Mouse (Mus musculus): ENCODE results near the gene Lce3c. TPM values are rescaled to one million over a fixed set of nuclear protein-coding genes. Genes with fewer than 3 reads are reported as not detected.

Lce3c gene
- polyA plus RNA-seq, 1 experiment from 2014 or later: not detected

DNA sequence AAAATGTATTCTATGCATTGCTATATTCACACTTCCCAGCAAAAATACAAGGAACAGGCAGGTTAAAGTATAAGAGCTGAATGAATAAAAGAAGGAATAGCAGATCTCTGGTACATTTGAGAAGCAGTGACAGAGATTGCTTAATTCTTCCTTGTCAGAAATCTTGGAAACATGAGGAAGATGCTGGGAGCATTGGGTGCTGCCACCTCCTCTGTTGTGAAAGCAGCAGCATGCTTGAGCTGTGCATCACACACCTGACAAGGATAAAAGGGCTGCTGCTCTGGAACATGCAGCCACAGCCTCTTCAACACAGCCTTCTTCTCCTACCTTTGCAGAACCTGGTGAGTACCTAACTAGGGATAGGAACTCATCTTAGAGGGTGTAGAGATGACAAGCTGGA, 47.6 kb downstream of the Lce3c start, which contains the start of gene Lce3f:
Lce3f (plus strand) TSS at position 301 of the 400 bp plus-strand sequence.
- Histone ChIP-seq H3K4me2 (no peak within 1 kb of the TSS), H3K27me3 (replicated peaks) (no peaks in the 10 kb centered on the region), H3K27ac (ENCODE audit: poor library complexity, severe bottlenecking) (no peak within 1 kb of the TSS), H3K9me3 (replicated peaks) (no peaks in the 10 kb centered on the region), H3K36me3 (no peaks in the 10 kb centered on the region), H3K4me3 (no peak within 1 kb of the TSS), H3K4me1 (replicated peaks) (no peaks in the 10 kb centered on the region), H3K9ac (no peak within 1 kb of the TSS)
- ATAC-seq (ENCODE audit: insufficient number of reproducible peaks, low FRiP score): no peak

Other genes with a start within 250 kb of the Lce3c start
- gene Lce1e, start 235.4 kb upstream of the Lce3c start, polyA plus RNA-seq (2016; fragmentation: Nextera tagmentation; extraction: Ambion mirVana): not detected in 2 replicates
- not detected in 2 replicates for gene Lce1f, start 224.1 kb upstream of the Lce3c start, polyA plus RNA-seq (2016; fragmentation: Nextera tagmentation; extraction: Ambion mirVana)
- gene Gm38119, start 205.4 kb upstream of the Lce3c start, polyA plus RNA-seq (2016; fragmentation: Nextera tagmentation; extraction: Ambion mirVana): not detected in 2 replicates
- not detected in 2 replicates for gene Lce1g, start 192.1 kb upstream of the Lce3c start, polyA plus RNA-seq (2016; fragmentation: Nextera tagmentation; extraction: Ambion mirVana)
- gene Lce1h, start 179.4 kb upstream of the Lce3c start, polyA plus RNA-seq (2016; fragmentation: Nextera tagmentation; extraction: Ambion mirVana): not detected in 2 replicates
- not detected in 2 replicates for gene Lce1i, start 165.6 kb upstream of the Lce3c start, polyA plus RNA-seq (2016; fragmentation: Nextera tagmentation; extraction: Ambion mirVana)
- not detected in 2 replicates for gene Lce1j, start 154.0 kb upstream of the Lce3c start, polyA plus RNA-seq (2016; fragmentation: Nextera tagmentation; extraction: Ambion mirVana)
- not detected in 2 replicates for gene Lce1k, start 136.6 kb upstream of the Lce3c start, polyA plus RNA-seq (2016; fragmentation: Nextera tagmentation; extraction: Ambion mirVana)
- gene Kprp, start 117.2 kb upstream of the Lce3c start, polyA plus RNA-seq (2016; fragmentation: Nextera tagmentation; extraction: Ambion mirVana): not detected in 2 replicates
- not detected in 2 replicates for gene Lce1l, start 93.2 kb upstream of the Lce3c start, polyA plus RNA-seq (2016; fragmentation: Nextera tagmentation; extraction: Ambion mirVana)
- gene 2310050C09Rik, start 74.3 kb upstream of the Lce3c start, polyA plus RNA-seq (2016; fragmentation: Nextera tagmentation; extraction: Ambion mirVana): not detected in 2 replicates
- not detected in 2 replicates for gene Lce3a, start 18.3 kb upstream of the Lce3c start, polyA plus RNA-seq (2016; fragmentation: Nextera tagmentation; extraction: Ambion mirVana)
- not detected in 2 replicates for gene Lce3b, start 11.5 kb upstream of the Lce3c start, polyA plus RNA-seq (2016; fragmentation: Nextera tagmentation; extraction: Ambion mirVana)
- gene Lce3d, start 12.9 kb downstream of the Lce3c start, polyA plus RNA-seq (2016; fragmentation: Nextera tagmentation; extraction: Ambion mirVana): not detected in 2 replicates
- gene Lce3e, start 22.6 kb downstream of the Lce3c start, polyA plus RNA-seq (2016; fragmentation: Nextera tagmentation; extraction: Ambion mirVana): not detected in 2 replicates
- gene Lce3f, start 47.7 kb downstream of the Lce3c start, polyA plus RNA-seq (2016; fragmentation: Nextera tagmentation; extraction: Ambion mirVana): not detected in 2 replicates
- gene Crct1, start 71.2 kb downstream of the Lce3c start, polyA plus RNA-seq (2016; fragmentation: Nextera tagmentation; extraction: Ambion mirVana): not detected in 2 replicates
- gene Lce1m, start 74.6 kb downstream of the Lce3c start, polyA plus RNA-seq (2016; fragmentation: Nextera tagmentation; extraction: Ambion mirVana): not detected in 2 replicates
- not detected in 2 replicates for gene Gm4858, start 124.3 kb downstream of the Lce3c start, polyA plus RNA-seq (2016; fragmentation: Nextera tagmentation; extraction: Ambion mirVana)
- not detected in 2 replicates for gene Crnn, start 200.3 kb downstream of the Lce3c start, polyA plus RNA-seq (2016; fragmentation: Nextera tagmentation; extraction: Ambion mirVana)